Mouse (Mus musculus) hematopoietic stem cell, adult 5-6 weeks (primary cell): ENCODE measurements around the gene Tmem184a. TPM values are rescaled to one million over a fixed set of nuclear protein-coding genes. Genes with fewer than 3 reads are reported as not detected.
A peak's percentile ranks its signal among the peaks of the same experiment; 100 is the strongest.

Source experiments
- ATAC-seq, 2 experiments: fragments of 125-278 bp in 1 of 2; replicated peaks in 1 of 2; 2 replicates each; pipeline ENCODE4 v1.8.0; 2016 to 2017; ENCODE audit warnings: inconsistent platforms in 2 of 2, mild to moderate bottlenecking in 2 of 2, moderate number of reproducible peaks in 2 of 2, low read depth in 1 of 2, moderate TSS enrichment in 1 of 2; ENCODE audit not compliant: low FRiP score in 2 of 2, poor library complexity in 2 of 2, severe bottlenecking in 2 of 2, insufficient read depth in 1 of 2, low TSS enrichment in 1 of 2
- total RNA-seq: library from RNA; stranded (forward); fragments of 172-1452, 232-1000 nt; gene quantifications from 2 replicates; pipeline ENCODE4 v1.2.3, GENCODE M21; 2017

Tmem184a gene
- total RNA-seq, 1 experiment from 2014 or later: 0.30 TPM

DNA sequence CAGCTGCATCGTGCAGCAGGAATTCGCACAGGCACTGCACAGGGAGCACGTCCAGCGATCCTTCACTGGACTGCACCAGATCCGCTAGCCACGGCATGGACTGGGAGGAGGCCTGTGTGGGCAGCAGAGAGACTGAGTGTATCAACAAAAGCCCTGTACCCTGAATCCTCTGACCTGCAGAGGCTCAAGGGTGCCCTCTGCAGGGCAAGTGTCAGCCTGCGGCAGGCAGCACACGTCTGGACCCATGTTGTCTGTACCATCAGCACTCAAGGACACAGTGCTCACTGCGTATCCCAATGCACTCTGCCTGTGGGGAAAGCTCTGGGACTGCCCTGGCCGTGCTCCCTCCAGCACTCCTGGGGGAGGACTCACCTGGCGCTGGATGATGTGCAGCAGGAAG, 55.4 kb downstream of the Tmem184a start:
- ATAC-seq: peak in 1 of 2 experiments; percentile 33; a peak in 2 of 4 replicates

DNA sequence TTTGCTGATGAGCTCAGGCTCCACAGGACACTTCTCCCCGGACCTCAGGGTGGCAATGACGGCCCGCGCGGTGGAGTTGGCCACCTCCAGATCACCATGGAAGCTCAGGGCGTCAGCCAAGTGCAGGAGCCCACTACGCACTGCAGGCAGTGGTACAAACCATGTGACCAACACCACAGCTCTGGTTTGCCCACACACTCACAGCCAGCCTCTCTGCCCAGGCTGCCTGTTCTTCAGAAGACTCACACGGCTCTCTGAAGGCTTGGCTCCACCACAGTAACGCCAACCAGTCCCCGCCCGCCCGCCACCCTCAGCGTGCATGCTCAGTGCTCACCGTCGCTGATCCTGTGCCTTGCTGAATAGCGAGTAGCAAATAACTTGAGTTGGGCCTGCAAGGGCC, 61.6 kb downstream of the Tmem184a start:
- no peak for ATAC-seq

DNA sequence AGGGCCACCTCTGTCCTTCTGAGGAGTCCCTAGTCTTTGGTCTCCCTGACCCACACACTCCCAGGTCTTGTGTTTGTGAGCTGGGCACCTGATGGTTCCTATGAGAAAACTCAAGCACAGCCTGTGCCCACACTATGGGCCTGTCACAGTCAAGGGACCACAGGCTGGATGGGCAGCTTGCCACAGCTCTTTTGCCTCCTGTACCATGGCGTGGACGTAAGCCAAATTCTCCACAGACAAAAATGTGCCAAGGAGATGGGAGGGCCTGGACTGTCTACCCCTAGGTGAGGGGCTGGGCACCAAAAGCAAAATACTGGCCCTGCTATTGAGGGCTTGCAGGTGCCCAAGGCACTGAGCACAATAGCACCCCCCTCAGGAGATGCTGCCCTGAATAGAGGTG, 63.1 kb downstream of the Tmem184a start:
- ATAC-seq: no peak

DNA sequence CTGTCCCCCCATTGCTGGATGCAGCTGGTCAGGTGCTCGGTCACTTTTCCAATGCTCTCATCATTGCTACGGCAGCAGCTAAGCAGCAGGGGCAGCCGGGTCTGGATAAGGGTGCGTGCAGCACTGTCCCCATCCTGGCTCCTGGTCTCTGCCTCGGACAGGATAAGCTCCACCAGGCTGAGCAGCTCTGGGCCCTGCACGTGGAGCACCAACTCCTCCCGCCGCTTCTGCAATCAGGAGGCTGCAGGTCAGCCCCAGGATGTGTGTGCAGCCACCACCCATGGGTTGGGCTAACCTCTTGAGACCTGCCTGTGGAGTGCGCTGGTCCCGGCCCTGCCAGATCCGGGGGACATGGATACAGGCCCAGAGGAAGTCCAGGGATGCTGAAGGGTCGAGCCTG, 63.6 kb downstream of the Tmem184a start:
- no peak for ATAC-seq

DNA sequence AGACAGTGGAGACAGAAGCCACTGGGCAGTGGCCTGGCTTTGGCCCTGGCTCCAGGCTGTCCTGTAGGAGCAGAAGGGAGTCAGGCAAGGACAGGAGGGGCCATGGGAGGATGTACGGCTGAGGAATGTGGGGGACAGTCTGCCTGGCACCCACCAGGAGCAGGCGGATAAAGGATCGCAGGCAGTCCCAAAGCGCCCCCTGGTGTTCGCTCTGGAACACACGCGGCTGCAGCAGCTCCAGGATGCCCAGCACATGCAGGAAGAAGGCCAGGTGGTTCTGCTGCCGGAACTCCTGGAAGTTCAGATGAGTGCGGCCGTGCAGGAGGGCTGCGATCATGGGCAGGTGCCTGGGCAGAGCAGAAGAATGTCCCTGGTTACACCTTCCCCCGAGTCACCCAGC, 65.0 kb downstream of the Tmem184a start:
- ATAC-seq: no peak

Other genes with a start within 250 kb of the Tmem184a start
- gene Micall2, start 83.6 kb downstream of the Tmem184a start, total RNA-seq: 6.3 and 7.2 TPM in 2 replicates
- 31.5 and 43.9 TPM in 2 replicates for gene Ints1, start 44.2 kb downstream of the Tmem184a start, total RNA-seq
- 45.8 and 52.7 TPM in 2 replicates for gene Mafk, start 28.4 kb downstream of the Tmem184a start, total RNA-seq
- not detected in 2 replicates for gene Gm26938, start 6.5 kb upstream of the Tmem184a start, total RNA-seq
- 7.3 and 21.1 TPM in 2 replicates for gene Psmg3, start 7.0 kb upstream of the Tmem184a start, total RNA-seq
- gene Elfn1, start 88.0 kb upstream of the Tmem184a start, total RNA-seq: not detected in 2 replicates